Mouse (Mus musculus): ENCODE data around the gene Klhl2. TPM values are rescaled to one million over a fixed set of nuclear protein-coding genes. Genes with fewer than 3 reads are reported as not detected.

The Klhl2 gene
- polyA plus RNA-seq, 2 experiments from 2014 or later: 3.9 to 9.9 TPM

DNA sequence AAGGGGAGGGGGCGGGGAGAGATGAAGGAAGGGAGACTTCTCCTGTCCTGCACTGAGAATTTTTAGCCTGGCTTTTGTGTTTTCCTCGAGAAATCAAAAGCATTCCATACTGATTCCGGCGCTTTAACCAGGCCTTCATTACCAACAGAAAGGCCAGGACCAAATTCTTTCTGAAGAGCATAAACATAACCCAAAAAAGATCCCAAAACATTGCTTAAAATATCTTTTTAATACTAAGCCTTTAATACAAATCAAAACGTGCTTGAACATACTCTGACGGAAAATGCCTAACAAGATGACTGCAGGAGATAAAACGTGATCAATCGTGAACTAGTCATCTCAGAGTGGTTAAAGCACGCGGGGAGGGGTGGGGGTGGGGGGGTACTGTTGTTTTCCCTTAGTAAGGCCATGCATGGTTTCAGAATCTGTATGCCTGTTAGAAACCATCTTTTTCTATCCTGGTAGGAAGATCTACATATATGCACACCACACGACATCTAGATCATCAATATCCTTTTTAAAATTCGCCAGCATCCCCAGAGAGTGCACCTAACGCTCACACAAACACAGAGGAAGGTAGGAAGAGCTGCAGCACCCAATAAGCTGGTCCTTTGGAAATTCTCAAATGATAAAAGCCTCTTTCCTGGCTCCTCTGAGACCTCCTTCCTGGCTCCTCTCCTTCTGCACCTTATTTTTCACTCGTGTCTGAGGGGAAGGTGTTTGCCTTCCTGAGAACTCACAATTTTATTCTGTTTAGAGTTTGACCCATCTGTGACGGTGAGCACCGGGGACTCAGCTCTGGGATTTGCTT lies 158.0 kb downstream of the Klhl2 start:
- no peak for ATAC-seq

DNA sequence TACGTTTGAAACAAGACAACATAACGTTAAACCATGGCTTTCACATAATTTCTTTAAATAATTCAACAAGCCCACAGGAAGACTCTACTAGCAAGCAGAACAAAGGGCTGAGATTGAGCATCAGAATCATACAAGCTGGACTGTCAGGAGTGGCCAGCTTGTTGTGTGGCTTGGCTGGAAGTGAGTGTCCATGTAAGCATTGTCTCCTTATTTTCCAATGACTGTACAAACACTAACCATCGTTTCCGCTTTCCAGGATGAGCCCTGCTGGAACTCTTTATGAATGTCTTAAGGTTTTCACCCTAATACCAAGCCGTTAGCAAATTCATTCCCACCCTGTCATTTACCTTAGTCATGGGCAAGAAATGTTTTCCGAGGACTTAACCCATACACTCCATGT lies 159.0 kb downstream of the Klhl2 start:
- no peak for ATAC-seq

DNA sequence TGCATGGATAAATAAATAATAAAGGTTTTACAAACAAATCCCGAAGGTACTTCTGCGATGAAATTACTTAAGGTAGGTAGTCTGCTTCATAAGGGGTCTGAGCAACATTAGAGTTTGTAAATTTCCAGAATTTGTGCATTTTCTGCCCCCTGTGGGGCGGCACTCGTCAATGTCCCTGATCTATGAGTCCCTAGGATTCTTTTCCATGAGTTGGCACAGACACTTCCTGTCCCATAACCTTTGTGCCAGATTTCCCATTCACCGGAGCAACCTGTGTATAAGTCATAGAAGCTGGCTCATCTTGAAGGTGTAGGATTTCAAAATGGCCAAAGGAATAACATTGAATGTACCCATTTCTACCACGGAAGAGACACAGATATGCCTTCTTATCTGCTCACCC lies 159.5 kb downstream of the Klhl2 start:
- ATAC-seq: no peak

Other genes starting within 250 kb of the Klhl2 start
- gene Cpe, start 157.0 kb downstream of the Klhl2 start, polyA plus RNA-seq (2017; shearing (Covaris generic)): 1 to 10 TPM; 1.3 to 2.3 TPM
- 10 to 100 TPM; 54.8 to 63.1 TPM for gene Msmo1, start 116.2 kb downstream of the Klhl2 start, polyA plus RNA-seq (2017; shearing (Covaris generic))
- gene Tmem192, start 97.2 kb upstream of the Klhl2 start, polyA plus RNA-seq (2017; shearing (Covaris generic)): 10 to 100 TPM; 35.4 to 37.2 TPM
- gene Trim75, start 137.8 kb upstream of the Klhl2 start, polyA plus RNA-seq (2017; shearing (Covaris generic)): not detected
- not detected for gene Trim61, start 168.5 kb upstream of the Klhl2 start, polyA plus RNA-seq (2017; shearing (Covaris generic))
- gene Trim60, start 168.6 kb upstream of the Klhl2 start, polyA plus RNA-seq (2017; shearing (Covaris generic)): not detected
- gene Apela, start 187.3 kb upstream of the Klhl2 start, polyA plus RNA-seq (2017; shearing (Covaris generic)): not detected
- not detected for gene Gm10663, start 225.0 kb upstream of the Klhl2 start, polyA plus RNA-seq (2017; shearing (Covaris generic))

All from CD4-positive, CD25-positive, alpha-beta regulatory T cell, adult 4 months (primary cell).